Mouse (Mus musculus) splenic B cell, adult 2 months (primary cell): ENCODE data around the gene Dnajb8.

Experiments used
- DNase-seq: peaks from one replicate; pipeline ENCODE4 v3.0.0-alpha.2; 2011; ENCODE audit warnings: low read depth, low spot score
- H3K27me3 ChIP-seq: 2 replicates; pipeline ENCODE4 v1.6.1; 2012; ENCODE audit warnings: mild to moderate bottlenecking, low read length, moderate library complexity, mixed read lengths; ENCODE audit not compliant: control insufficient read depth, poor library complexity, insufficient read depth, severe bottlenecking
- H3K36me3 ChIP-seq: 2 replicates; pipeline ENCODE4 v1.6.1; 2012; ENCODE audit warnings: mild to moderate bottlenecking, low read length, moderate library complexity, mixed read lengths; ENCODE audit not compliant: control insufficient read depth, poor library complexity, insufficient read depth, severe bottlenecking

Gene Dnajb8

DNA sequence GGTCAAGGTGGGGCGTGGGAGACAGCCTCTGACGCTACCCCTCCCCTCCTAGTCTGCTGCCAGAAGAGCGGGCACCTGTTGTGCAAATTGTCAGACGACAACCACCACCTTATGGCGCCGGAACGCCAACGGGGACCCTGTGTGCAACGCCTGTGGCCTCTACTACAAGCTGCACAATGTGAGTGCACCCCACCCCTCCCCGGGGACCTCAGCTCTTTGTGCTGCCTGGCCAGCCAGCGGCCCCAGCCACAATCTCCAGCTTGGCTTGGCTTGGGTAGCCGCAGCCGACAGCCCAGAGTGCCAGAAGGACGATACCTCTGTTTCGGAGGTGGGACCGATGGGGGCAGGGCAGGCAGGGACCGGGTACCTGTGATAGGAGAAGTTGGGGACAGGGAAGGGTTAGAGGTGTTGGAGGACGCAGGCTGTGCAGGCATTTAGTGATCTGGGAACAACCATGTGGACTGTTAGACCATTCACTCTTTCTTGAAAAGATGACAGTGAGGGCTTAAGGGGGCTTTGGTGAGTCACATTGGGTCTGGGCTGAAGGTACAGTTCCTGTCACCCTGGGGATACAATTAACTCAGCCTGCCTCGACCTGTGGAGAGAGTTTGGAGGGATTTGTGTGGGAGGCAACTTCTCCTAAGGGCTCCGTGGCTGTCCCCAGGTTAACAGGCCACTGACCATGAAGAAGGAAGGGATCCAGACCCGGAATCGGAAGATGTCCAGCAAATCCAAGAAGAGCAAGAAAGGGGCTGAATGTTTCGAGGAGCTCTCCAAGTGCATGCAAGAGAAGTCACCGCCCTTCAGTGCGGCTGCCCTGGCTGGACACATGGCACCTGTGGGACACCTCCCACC, 17.3 kb upstream of the Dnajb8 start:
- H3K27me3 ChIP-seq, result no peaks in the 10 kb centered on the region; the same call in 1 of the 2 replicates
- H3K36me3 ChIP-seq, result no peaks in the 10 kb centered on the region
- DNase-seq, result no peak

DNA sequence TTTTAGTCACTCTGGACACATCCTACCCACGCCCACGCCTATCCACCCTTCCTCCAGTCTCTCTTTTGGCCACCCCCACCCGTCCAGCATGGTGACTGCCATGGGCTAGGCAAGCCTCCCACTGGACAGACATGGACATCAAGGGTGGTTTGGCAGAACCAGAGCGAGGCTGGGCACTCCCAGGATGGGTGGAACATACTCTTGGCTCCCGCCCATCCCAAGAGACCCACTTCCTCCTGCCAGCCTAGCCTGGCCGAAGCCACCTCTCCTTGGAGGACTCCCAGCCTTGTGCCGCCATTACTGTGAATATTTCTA, 16.7 kb upstream of the Dnajb8 start:
- DNase-seq, result no peak
- H3K27me3 ChIP-seq, result no peaks in the 10 kb centered on the region; the same call in 1 of the 2 replicates
- H3K36me3 ChIP-seq, result no peaks in the 10 kb centered on the region

DNA sequence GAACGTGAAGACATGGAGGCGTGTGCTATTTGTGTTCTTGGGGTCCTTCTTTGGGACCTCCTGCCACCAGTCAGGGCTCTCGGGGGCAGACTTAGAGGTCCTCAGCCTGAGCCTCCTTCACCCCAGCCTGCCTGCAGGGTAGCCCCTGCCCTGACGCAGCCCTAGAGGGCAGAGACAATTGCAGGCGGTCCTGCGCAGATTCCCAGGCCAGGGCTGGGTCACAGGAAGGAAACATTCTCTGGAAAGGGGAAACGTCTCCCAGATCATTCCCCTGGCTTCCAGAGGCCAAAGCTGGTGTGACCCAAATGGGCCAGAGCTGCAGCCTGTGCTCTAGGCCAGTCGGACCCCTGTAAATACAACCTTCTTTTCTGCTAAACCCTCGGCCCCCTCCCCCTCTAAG, 16.1 kb upstream of the Dnajb8 start:
- no peak for DNase-seq
- Histone ChIP-seq H3K36me3 (no peaks in the 10 kb centered on the region), H3K27me3 (no peaks in the 10 kb centered on the region; the same call in 1 of the 2 replicates)

DNA sequence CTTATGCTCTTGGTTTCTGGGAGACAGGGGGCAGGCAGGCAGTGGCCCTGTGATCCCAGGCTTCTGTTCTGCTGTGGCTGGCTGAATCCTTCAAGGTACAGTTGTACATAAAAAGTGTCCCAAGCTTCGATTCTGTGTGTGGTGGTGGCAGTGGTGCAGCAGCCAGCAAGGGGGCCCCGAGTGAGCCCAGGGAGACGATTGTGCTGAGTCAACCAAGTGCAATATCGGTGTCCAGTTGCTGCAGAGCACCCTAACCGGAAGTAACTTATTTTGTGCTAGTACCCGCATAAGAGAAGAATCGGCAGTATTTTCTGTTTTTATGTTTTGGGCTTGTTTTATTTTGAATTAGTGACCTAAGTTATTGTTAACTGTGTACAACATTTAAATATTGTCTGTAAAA, 15.5 kb upstream of the Dnajb8 start:
- Histone ChIP-seq H3K36me3 (no peaks in the 10 kb centered on the region), H3K27me3 (no peaks in the 10 kb centered on the region; the same call in 1 of the 2 replicates)
- DNase-seq, result no peak

DNA sequence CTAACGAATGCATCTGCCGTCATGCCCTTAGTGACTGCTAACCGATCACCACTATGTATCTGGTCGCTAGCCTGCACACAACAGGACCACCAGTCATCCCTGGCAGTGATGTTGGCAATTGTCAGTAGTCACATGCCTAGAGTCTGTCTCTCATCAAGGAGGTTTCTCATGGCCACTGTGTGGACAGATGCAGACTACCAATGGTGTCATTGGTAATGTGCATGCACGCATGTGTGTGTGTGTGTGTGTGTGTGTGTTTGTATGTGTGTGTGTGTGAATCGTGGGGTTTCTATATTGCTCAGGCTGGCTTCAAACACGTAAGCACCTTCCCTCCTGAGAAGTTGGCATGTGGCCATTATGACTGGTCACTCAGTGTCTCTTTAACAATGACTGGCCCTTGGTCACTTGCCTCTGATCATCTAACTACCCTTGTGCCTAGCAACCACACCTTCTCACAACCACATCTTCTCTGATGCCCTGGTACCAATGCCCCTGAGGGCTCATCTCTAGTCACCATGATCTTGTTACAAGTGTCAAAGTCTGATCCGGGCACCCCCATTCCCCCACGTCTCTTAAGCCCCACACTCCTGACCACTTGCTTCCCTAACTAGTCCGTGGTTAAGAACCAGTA, 14.6 kb upstream of the Dnajb8 start:
- Histone ChIP-seq H3K36me3 (no peaks in the 10 kb centered on the region), H3K27me3 (no peaks in the 10 kb centered on the region)
- no peak for DNase-seq

DNA sequence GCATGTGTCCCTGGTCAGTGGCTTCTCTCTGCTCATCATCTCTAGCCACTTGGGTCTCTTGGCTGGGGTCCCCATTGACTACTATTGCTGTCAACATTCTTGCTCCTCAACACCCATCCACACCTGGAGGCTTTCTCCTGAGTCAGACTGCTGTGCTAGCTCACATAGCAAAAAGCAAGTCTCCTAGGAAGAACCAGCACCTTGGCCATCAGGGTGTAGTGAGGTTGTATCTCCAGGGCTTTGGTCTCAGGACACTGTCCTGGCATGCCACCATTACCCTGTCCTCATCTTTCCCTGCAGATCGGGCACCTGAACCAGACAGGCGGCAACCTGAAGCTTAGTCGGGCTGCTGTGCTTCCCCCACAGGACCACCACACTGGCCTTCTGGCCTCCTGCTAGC, 13.7 kb upstream of the Dnajb8 start:
- no peaks in the 10 kb centered on the region for H3K36me3 ChIP-seq
- DNase-seq, result no peak
- no peaks in the 10 kb centered on the region for H3K27me3 ChIP-seq

DNA sequence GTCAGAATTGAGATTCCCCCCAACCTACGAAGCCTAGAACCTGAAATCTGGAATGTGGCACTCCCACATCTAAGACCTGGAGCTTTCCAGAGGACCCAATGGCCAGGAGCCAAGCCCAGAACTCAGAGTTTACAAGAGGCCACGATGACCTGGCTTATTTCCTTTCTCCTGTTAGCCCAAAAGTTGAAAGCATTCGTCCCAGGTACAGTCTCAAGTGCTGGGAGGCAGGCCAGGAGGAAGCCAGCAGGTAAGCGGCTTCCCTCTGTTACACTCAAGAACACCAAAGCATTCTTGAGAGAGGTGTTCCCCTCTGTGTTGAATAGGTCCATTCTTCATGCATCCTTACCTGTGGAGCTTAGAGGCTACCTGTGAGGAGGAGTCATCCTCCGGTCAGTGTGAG, 12.6 kb upstream of the Dnajb8 start:
- no peaks in the 10 kb centered on the region for H3K36me3 ChIP-seq
- no peak for DNase-seq

DNA sequence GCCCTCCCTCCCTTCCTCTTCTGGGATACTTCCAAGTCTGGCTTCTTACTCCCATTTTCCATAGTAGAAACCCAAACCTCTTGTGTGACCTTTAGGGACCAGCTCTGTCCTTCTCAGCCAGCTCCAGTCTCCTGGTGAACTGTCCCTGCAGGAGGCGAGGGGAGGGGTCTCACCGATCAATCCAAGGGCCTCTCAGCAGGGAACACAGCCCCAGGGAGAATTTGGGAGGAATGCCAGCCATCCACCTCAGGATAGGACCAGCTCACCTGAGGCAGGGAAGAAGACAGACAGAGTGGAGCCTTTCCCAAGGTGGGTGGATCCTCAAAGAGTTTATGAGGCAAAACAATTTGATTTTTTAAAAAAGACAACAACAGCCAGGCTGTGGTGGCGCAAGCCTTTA, 11.9 kb upstream of the Dnajb8 start:
- H3K27me3 ChIP-seq, result no peaks in the 10 kb centered on the region
- no peak for DNase-seq

More for the DNA sequence above, 12.6 kb upstream of the Dnajb8 start:
- H3K27me3 ChIP-seq, result no peaks in the 10 kb centered on the region

DNA sequence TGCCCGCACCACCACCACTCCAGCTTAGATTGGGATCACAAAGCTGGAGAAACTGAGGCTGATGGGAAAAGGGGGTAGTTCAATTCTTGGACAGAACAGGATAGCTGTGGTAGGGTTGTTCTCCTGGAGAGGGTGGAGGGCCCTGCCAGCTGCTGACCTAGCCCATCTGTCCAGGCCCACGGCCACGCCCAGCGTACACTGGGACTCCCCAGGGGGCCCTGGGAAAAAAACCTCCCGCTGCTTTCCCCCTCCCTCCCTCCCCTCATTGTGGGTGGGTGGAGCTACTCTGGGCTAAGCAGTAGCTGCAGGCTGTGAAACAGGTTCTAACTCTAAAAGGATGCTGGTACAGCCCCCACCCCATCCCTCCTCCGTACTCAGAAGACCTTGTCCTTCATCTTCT, 6.3 kb upstream of the Dnajb8 start:
- H3K36me3 ChIP-seq, result no peaks in the 10 kb centered on the region
- no peaks in the 10 kb centered on the region for H3K27me3 ChIP-seq
- no peak for DNase-seq

More for the DNA sequence above, 11.9 kb upstream of the Dnajb8 start:
- no peaks in the 10 kb centered on the region for H3K36me3 ChIP-seq

DNA sequence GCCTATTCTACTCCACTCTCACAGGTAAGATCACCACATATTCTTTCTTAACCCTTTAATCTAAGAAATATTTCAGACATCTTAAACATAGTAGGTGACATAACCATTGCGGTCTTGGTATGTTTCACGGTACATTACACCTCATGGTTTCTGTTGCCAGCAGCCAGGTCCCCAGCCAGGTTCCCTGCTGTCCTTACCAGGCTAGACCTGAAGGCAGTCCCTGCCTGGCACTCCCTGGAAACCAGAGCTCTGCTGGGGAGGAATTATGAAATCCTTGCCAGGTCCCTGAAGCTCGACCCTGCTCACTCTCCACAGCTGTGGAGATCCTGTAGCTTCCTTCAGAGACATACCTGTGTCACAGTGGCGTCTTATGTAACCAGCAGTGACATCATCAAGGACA, 5.9 kb upstream of the Dnajb8 start:
- no peak for DNase-seq
- Histone ChIP-seq H3K27me3 (no peaks in the 10 kb centered on the region), H3K36me3 (no peaks in the 10 kb centered on the region)

DNA sequence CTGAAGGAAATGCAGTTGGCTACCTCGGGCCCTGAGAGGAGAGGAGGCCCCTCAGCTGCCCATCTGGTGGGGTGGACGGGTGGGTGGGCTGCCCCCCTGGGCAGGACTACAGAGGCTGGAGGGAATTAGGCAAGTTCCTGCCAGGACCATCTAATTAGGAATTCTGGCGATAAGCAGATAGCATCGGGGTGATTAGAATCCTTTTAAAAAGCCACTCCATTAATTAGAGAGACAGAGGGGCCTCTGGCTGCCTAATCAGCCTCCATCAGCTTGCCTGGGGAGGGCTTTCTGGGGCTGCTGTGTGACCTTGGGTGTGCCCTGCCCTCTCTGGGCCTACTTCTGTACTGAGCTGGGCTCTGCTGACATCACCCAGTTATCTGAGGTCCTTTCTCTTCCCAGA, 3.0 kb upstream of the Dnajb8 start:
- H3K36me3 ChIP-seq, result no peaks in the 10 kb centered on the region
- no peak for DNase-seq
- H3K27me3 ChIP-seq, result no peaks in the 10 kb centered on the region

DNA sequence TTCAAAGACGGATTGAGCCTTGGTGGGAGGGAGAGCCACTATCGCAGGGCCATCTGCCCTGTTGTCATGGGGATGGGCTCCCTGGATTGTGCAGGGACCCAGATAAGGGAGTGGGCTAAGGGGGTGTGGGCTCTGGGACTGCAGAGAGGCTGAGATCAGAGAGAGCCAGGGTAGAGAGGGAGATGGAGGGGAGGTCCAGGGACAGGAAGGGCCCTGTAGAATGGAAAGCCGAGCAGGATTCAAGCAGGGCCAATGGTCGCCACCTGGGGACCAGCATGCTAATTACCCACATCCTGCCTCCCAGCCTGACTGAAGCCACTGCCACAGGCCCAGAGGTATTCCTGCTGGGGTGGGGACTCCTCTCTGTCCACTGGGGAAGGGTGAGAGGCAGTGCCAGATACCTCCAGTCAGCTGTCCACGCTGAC, 4.5 kb downstream of the Dnajb8 start:
- Histone ChIP-seq H3K27me3 (no peaks in the 10 kb centered on the region), H3K36me3 (no peaks in the 10 kb centered on the region)
- no peak for DNase-seq

DNA sequence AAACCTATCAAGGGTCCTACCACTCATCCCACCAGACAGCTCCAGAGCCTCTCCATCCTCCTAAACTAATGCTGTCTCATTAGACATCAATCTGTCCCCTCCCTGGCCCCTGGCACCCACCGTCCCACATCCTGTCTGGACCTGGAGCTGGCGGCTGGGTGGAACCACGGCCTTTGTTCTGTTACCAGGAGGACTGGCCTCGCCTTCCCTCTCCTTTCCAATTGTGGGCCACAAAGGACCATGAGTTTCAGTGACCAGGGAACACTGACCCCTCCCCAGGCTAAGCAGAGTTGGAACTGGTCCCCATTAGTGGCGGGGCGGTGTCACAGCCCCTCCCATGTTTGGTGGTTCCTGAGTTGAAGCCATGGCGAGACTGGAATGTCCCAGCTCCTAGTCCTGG, 5.5 kb downstream of the Dnajb8 start:
- no peak for DNase-seq
- Histone ChIP-seq H3K27me3 (no peaks in the 10 kb centered on the region), H3K36me3 (no peaks in the 10 kb centered on the region)

DNA sequence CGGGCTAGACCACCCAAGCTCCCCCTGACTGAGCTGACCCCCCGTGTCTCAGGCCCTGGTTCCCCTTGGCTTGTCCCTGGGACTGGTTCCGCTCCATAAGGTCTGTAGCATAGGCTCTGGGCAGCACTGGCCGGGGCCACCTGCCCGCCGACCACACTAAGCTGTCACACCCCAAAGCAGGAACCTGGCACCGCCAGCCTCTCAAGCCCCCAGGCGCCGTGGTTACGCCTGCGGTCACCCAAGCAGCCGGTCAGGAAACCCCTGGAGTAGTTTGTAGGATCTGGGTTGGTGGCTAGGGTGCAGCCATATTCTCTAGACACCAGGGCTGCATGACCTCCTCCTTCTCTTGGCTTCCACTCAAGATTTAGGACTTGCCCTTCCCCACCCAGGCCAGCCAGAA, 7.2 kb downstream of the Dnajb8 start:
- no peaks in the 10 kb centered on the region for H3K27me3 ChIP-seq
- no peaks in the 10 kb centered on the region for H3K36me3 ChIP-seq
- no peak for DNase-seq

DNA sequence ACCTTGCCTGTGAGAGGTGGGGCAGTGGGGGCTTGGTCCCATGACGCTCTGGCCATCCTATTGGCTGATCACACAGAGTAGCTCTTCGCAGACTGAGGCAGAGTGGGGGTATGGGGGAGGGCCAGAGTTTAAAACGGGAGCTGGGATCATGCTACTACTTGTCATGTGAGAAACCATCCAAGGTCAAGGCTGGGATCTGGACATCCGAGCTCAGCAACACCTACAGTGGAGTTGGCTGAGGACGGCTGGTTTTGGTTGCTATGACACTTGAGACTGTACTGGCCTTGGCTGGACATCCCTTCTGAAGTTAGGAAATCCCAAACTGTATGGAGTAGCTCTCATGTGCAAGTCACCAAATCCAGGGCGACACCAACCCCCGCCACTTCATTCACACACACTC, 9.8 kb downstream of the Dnajb8 start:
- Histone ChIP-seq H3K36me3 (no peaks in the 10 kb centered on the region), H3K27me3 (no peaks in the 10 kb centered on the region)
- DNase-seq, result no peak
